Mouse (Mus musculus) cerebellum, adult 2 months (tissue): ENCODE results near the gene Vmn2r89. TPM values are rescaled to one million over a fixed set of nuclear protein-coding genes. Genes with fewer than 3 reads are reported as not detected.
"Not testable (repeated sequence)": the region's sequence is repeated elsewhere in the genome, so short reads cannot be mapped to it uniquely, and the experiment has no call there.

ENCODE experiments used
- DNase-seq, 2 experiments: peaks; one replicate each; pipeline ENCODE4 v3.0.0; 2021
- H3K27ac ChIP-seq: fragments of 200-500 bp; 2 replicates; pipeline ENCODE4 v1.5.1; 2012; ENCODE audit warnings: low read length, control low read depth, inconsistent platforms; ENCODE audit not compliant: insufficient read depth
- H3K27me3 ChIP-seq: fragments of 200-500 bp; 2 replicates; pipeline ENCODE4 v1.6.1; 2012; ENCODE audit warnings: inconsistent platforms, mild to moderate bottlenecking, low read length, moderate library complexity; ENCODE audit not compliant: control insufficient read depth, insufficient read depth
- H3K4me1 ChIP-seq: fragments of 200-500 bp; 2 replicates; pipeline ENCODE4 v1.6.1; 2011; ENCODE audit warnings: low read length; ENCODE audit not compliant: control insufficient read depth, insufficient read depth
- H3K4me3 ChIP-seq: fragments of 200-500 bp; replicated peaks from 2 replicates; pipeline ENCODE3; 2011; ENCODE audit warnings: mild to moderate bottlenecking, low read depth, low read length, control low read depth; ENCODE audit not compliant: insufficient read depth
- CTCF ChIP-seq: fragments of 200-500 bp; IDR thresholded peaks from 2 replicates; pipeline ENCODE4 v1.5.1; 2011; ENCODE audit warnings: low read depth, mild to moderate bottlenecking, control low read depth, low read length, moderate library complexity, borderline replicate concordance; ENCODE audit not compliant: insufficient read depth
- POLR2A ChIP-seq: fragments of 200-500 bp; IDR thresholded peaks from 2 replicates; pipeline ENCODE4 v1.6.1; 2011; ENCODE audit warnings: low read length, control low read depth, borderline replicate concordance; ENCODE audit not compliant: insufficient read depth
- WGBS: fragments of 180-500 bp; shearing (Covaris S2); methylation state at CpG from one replicate; pipeline ENCODE4 v1.1.7; 2018; 5-methylcytosine and 5-hydroxymethylcytosine counted together
- polyA plus RNA-seq: library from polyadenylated mRNA; depleted of rRNA; stranded (reverse); fragments of >200 nt; gene quantifications from 2 replicates; pipeline ENCODE4 v1.2.3, GENCODE M21; 2012; rRNA removed

Vmn2r89 gene
- polyA plus RNA-seq: not detected in 2 replicates

GRCm38 (mm10) chr14:51451557-51451956 is at the start of gene Vmn2r89:
Gene Vmn2r89 (plus strand): TSS chr14:51451857.
- not testable (repeated sequence) for H3K27ac ChIP-seq, DNase-seq, H3K4me1 ChIP-seq, H3K27me3 ChIP-seq, H3K4me3 ChIP-seq
- 72% methylated on average over 2 of the region's 2 CpGs for WGBS

- no peaks in the 10 kb centered on the region for H3K4me1 ChIP-seq
- H3K4me3 ChIP-seq: no peak within 1 kb of the TSS
- no peaks in the 10 kb centered on the region for H3K27me3 ChIP-seq
- WGBS: 78% methylated on average over 1 of the region's 1 CpGs
- TF ChIP-seq CTCF: no peak
- no peak for TF ChIP-seq POLR2A
- no peak within 1 kb of the TSS for H3K27ac ChIP-seq
- DNase-seq: no peak
Measured at GRCm38 (mm10) chr14:51410520-51410919, 41.1 kb upstream of the Vmn2r89 start, which contains the start of gene Vmn2r88. Gene Vmn2r88 (plus strand): TSS chr14:51410820.

- no peak overlapping the region for H3K4me3 ChIP-seq
- no peak for DNase-seq
- WGBS: 61% methylated on average over 2 of the region's 2 CpGs
- H3K27ac ChIP-seq: no peak overlapping the region
- H3K4me1 ChIP-seq: no peaks in the 10 kb centered on the region
- TF ChIP-seq POLR2A: no peak
- TF ChIP-seq CTCF: no peak
- H3K27me3 ChIP-seq: no peaks in the 10 kb centered on the region
Measured at GRCm38 (mm10) chr14:51423885-51424284, 27.8 kb upstream of the Vmn2r89 start.

- not testable (repeated sequence) for H3K4me1 ChIP-seq, H3K27me3 ChIP-seq, H3K27ac ChIP-seq, H3K4me3 ChIP-seq
- DNase-seq: peak in 1 of 2 experiments; percentile 4
Measured at GRCm38 (mm10) chr14:51430138-51430537, 21.5 kb upstream of the Vmn2r89 start.

GRCm38 (mm10) chr14:51434546-51434945 is 17.1 kb upstream of the Vmn2r89 start:
- 97% methylated on average over 16 of the region's 16 CpGs for WGBS
- DNase-seq: no peak
- Histone ChIP-seq H3K27me3 (no peaks in the 10 kb centered on the region), H3K27ac (no peak overlapping the region), H3K4me3 (no peak overlapping the region), H3K4me1 (no peaks in the 10 kb centered on the region)
- no peak for TF ChIP-seq CTCF
- no peak for TF ChIP-seq POLR2A

- Histone ChIP-seq H3K27me3 (no peaks in the 10 kb centered on the region), H3K27ac (no peak overlapping the region), H3K4me1 (no peaks in the 10 kb centered on the region), H3K4me3 (no peak overlapping the region)
- no peak for TF ChIP-seq POLR2A
- TF ChIP-seq CTCF: no peak
- 97% methylated on average over 26 of the region's 26 CpGs for WGBS
- DNase-seq: no peak
Measured at GRCm38 (mm10) chr14:51435020-51435419, 16.6 kb upstream of the Vmn2r89 start.

- H3K4me3 ChIP-seq: no peak overlapping the region
Measured at GRCm38 (mm10) chr14:51438955-51439354, 12.7 kb upstream of the Vmn2r89 start.

GRCm38 (mm10) chr14:51480278-51480677 is 28.6 kb downstream of the Vmn2r89 start:
- 85% methylated on average over 10 of the region's 10 CpGs for WGBS
- H3K4me1 ChIP-seq, H3K27ac ChIP-seq, H3K4me3 ChIP-seq, H3K27me3 ChIP-seq, DNase-seq: not testable (repeated sequence)

More at GRCm38 (mm10) chr14:51438955-51439354, 12.7 kb upstream of the Vmn2r89 start:
- no peak for DNase-seq
- H3K27ac ChIP-seq: no peak overlapping the region
- no peaks in the 10 kb centered on the region for H3K27me3 ChIP-seq
- TF ChIP-seq POLR2A: no peak
- no peak for TF ChIP-seq CTCF
- WGBS: 74% methylated on average over 4 of the region's 4 CpGs
- H3K4me1 ChIP-seq: no peaks in the 10 kb centered on the region

- H3K27me3 ChIP-seq, H3K4me3 ChIP-seq, H3K27ac ChIP-seq, DNase-seq, H3K4me1 ChIP-seq: not testable (repeated sequence)
- WGBS: 83% methylated on average over 12 of the region's 12 CpGs
Measured at GRCm38 (mm10) chr14:51481332-51482015, 29.8 kb downstream of the Vmn2r89 start.
